Mouse (Mus musculus) spleen, postnatal 0 days (tissue): ENCODE results near the gene Lrrc8e. TPM values are rescaled to one million over a fixed set of nuclear protein-coding genes. Genes with fewer than 3 reads are reported as not detected.

Experiments
- polyA plus RNA-seq: library from polyadenylated mRNA; unstranded; fragments of >200 nt; fragmentation: Nextera tagmentation; extraction: Ambion mirVana; gene quantifications from 2 replicates; pipeline ENCODE4 v1.2.1, GENCODE M21; 2015

Gene Lrrc8e
- 0.05 and 0.06 TPM in 2 replicates for polyA plus RNA-seq

GRCm38 (mm10) chr8:4226739-4227347 lies at the start of gene Lrrc8e:
Gene Lrrc8e (plus strand): TSS chr8:4226827.

GRCm38 (mm10) chr8:4216791-4217621 lies 9.6 kb upstream of the Lrrc8e start, which contains the start of gene Prr36:
Gene Prr36 (minus strand): TSS chr8:4217459.

DNA sequence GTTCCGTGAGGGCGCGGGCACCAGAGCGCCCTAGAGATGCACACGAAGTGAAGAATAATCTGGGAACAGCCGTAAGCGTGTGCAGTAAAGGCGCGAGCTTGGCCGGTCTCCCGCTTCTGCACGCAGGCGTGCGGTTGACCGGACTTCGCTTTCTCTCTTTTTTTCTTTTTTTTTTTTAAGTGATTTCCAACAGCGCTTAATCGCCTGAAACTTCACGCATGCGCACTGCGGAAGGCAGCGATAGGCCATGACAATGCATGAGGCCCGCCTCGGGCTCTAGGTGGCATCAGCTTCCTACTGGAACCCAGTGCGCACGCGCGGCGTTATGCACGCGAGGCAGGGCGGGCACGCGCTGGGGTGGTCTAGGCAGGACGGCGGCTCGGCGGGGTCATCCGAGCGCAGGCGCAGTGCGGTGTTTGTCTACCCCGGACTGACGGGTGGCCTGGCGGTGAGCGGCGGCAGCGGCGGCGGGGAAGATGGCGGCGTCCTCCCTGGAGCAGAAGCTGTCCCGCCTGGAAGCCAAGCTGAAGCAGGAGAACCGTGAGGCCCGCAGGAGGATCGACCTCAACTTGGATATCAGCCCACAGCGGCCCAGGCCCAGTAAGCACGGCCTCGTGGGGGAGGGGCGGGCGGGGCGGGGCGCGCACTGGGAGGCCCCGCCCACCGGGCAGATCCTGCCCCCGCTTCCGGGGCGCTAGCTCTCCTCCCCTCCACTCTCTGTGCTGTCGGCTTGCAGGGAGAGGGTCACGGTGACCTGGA lies 12.0 kb downstream of the Lrrc8e start, which contains the start of the genes Map2k7 and Gm49320:
TSS of gene Map2k7 (plus strand) at position 307 of the 759 bp plus-strand sequence.
TSS of gene Gm49320 (plus strand) at position 432 of the 759 bp plus-strand sequence.

GRCm38 (mm10) chr8:4247951-4248540 lies 21.4 kb downstream of the Lrrc8e start, which contains the start of gene Tgfbr3l:
Gene Tgfbr3l (plus strand): TSS chr8:4248214.

DNA sequence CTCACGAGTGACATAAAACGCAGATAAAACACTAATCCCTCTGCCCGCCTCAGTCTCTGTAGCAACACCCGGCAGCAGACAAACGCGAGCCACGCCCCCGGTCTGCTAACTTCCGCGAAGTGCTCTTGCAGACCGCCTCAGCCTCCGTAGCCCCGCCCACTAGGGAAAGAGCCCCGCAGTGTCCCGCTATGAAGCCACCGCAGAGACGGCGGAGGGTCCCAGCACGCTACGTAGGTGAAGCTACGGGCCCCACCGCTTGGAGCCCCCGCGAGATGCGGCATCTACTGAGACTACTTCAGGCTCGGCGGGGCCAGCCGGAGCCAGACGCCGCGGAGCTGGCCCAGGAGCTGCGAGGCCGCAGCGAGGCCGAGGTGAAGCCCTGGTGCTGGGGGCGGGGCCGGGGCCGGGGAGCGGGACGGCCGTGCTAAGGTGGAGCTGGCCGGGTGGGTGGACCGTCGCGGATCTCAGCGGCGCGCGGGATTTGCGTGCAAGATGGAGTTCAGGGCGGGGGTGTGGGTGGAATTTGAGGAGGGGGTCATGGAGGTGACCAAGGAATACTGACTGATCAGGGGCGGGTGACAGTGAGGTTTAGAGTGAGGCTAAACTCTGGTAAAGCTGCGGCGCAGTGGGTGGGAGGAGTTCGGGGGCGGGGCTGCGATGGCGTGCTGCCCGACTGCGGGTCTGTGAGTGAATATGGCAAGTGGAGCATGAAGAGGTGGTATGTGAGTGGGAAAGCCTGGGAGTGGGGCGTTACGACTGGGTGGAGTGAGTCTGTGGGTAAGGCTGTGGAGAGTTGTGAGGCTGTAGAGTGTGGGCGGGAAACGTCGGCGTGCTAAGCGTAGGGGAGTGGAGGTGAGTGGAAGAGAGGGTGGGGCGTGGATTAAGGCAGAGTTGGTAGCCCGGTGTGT lies 26.6 kb downstream of the Lrrc8e start, which contains the start of gene Snapc2:
TSS of gene Snapc2 (plus strand) at position 147 of the 908 bp plus-strand sequence.

DNA sequence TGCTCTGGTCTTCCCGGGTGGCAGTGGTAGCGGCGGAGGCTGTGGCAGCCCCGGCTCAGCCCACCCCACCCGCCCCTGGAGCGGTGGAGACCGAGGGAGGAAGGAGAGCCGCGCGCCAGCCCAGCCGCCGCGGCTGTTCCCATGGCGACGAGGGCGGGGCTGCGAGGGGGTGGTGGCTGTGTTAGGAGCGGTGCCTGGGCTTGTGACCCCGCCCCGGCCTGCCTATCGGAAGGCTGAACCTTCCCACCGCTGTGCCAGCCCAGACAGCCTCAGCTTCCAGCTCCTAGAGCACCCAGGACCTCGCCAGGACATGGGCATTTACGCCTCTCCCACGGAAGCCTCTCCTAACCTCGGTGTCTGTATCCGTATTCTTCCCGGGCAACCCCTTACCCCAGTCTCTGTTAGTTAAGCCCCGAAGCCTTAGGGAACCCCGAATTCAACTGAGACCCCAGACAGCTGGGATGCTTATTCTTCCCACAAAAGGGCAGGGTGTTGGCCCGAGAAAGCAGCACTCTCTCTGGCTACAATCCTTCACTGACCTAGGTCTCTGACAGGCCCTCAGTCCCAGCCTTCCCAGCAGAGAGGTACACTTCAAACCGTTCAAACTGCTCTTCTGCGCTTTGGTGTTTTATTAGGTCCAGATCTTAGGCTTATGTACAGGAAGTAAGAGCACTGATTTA lies 32.6 kb downstream of the Lrrc8e start, which contains the start of gene Ctxn1:
TSS of gene Ctxn1 (minus strand) at position 150 of the 680 bp plus-strand sequence.

DNA sequence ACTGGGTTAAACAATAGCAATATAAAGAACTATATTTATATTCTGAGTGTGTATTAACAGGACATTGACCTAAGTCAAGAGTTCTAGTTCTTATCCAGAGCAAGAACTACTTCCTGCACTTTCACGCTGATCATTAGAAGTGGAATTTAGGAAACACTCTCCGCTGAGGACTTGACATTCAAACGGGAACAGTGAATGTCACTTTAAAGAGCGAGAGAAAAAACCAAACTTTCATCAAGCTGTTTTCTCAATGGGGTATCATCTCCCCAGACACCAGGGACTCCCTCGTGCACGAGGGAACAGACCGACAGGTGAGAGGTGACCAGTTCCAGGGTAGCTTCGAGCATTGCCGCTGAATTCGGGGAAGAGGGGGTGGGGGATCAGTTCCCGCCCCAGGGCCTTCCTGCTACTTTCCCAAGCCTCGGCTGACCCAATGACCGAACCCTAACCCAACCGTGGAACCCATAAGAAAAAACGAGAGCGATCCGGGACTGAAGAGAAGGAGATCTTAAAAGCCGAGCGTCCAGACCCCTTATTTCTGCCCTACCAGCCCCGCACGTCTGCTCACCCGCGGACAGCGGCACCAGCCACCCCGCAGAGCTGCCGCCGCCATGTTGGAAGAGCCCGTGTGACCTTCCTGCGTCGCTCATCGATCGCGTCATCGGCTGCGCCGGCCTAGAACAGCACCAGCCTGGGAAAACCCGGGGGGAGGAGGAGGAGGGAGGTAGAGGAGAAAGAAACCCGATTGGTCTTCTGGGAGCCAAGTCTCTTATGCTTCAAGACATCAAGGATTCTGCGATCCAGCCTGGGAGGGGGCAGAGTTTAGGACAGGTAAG lies 48.9 kb downstream of the Lrrc8e start, which contains the start of gene Timm44:
TSS of gene Timm44 (minus strand) at position 639 of the 836 bp plus-strand sequence.

Other genes starting within 250 kb of the Lrrc8e start
- gene Cd209f, start 121.0 kb upstream of the Lrrc8e start, polyA plus RNA-seq, result 0.17 and 0.98 TPM in 2 replicates
- not detected in 2 replicates for gene Cd209g, start 92.7 kb upstream of the Lrrc8e start, polyA plus RNA-seq
- 5.9 and 6.9 TPM in 2 replicates for gene Evi5l, start 60.3 kb upstream of the Lrrc8e start, polyA plus RNA-seq
- gene Prr36, start 9.4 kb upstream of the Lrrc8e start, polyA plus RNA-seq, result 0.05 and 0.08 TPM in 2 replicates
- 14.8 and 15.0 TPM in 2 replicates for gene Map2k7, start 11.9 kb downstream of the Lrrc8e start, polyA plus RNA-seq
- gene Gm49320, start 12.0 kb downstream of the Lrrc8e start, polyA plus RNA-seq, result 0.27 and 0.36 TPM in 2 replicates
- 1.6 TPM in 2 replicates for gene Tgfbr3l, start 21.4 kb downstream of the Lrrc8e start, polyA plus RNA-seq
- gene Snapc2, start 26.3 kb downstream of the Lrrc8e start, polyA plus RNA-seq, result 19.1 and 21.0 TPM in 2 replicates
- gene Ctxn1, start 32.4 kb downstream of the Lrrc8e start, polyA plus RNA-seq, result 7.4 and 8.7 TPM in 2 replicates
- gene Timm44, start 49.1 kb downstream of the Lrrc8e start, polyA plus RNA-seq, result 32.3 and 36.5 TPM in 2 replicates
- gene Ccl25, start 98.4 kb downstream of the Lrrc8e start, polyA plus RNA-seq, result 7.2 and 8.0 TPM in 2 replicates
- gene Elavl1, start 98.6 kb downstream of the Lrrc8e start, polyA plus RNA-seq, result 99.9 and 105 TPM in 2 replicates